Mouse (Mus musculus) right cerebral cortex, postnatal 10 days (tissue): Measurements from ENCODE around the gene Ankrd24.

ENCODE experiments used
- DNase-seq, 2 experiments: peaks; one replicate each; pipeline ENCODE4 v3.0.0; 2021; ENCODE audit warnings: low spot score in 2 of 2

Ankrd24 gene

GRCm38 (mm10) chr10:81605666-81605973, 22.7 kb upstream of the Ankrd24 start:
- no peak for DNase-seq

GRCm38 (mm10) chr10:81605974-81606751, 22.2 kb upstream of the Ankrd24 start, which contains the start of gene BC025920:
Gene BC025920 (plus strand): TSS chr10:81606270.
- peak; percentile 97 to 98 for DNase-seq

GRCm38 (mm10) chr10:81608308-81608707, 20.0 kb upstream of the Ankrd24 start:
- DNase-seq = no peak

- no peak for DNase-seq
Observed at GRCm38 (mm10) chr10:81612779-81613178, 15.6 kb upstream of the Ankrd24 start.

- DNase-seq = no peak
Observed at GRCm38 (mm10) chr10:81615486-81615885, 12.9 kb upstream of the Ankrd24 start.

GRCm38 (mm10) chr10:81619976-81620375, 8.4 kb upstream of the Ankrd24 start:
- no peak for DNase-seq

- no peak for DNase-seq
Observed at GRCm38 (mm10) chr10:81620786-81621185, 7.6 kb upstream of the Ankrd24 start.

- no peak for DNase-seq
Observed at GRCm38 (mm10) chr10:81623441-81623840, 4.9 kb upstream of the Ankrd24 start.

GRCm38 (mm10) chr10:81626101-81626993, 2.0 kb upstream of the Ankrd24 start:
- DNase-seq = peak; percentile 46 to 50

- peak; percentile 96 for DNase-seq
Observed at GRCm38 (mm10) chr10:81626994-81627835, 1.1 kb upstream of the Ankrd24 start, which contains the start of gene Sirt6. Gene Sirt6 (minus strand): TSS chr10:81627797.

GRCm38 (mm10) chr10:81627836-81628220, 512 bp upstream of the Ankrd24 start:
- peak; percentile 59 to 65 for DNase-seq

- DNase-seq = peak; percentile 91 to 93
Observed at GRCm38 (mm10) chr10:81633253-81634099, 5.1 kb downstream of the Ankrd24 start.

GRCm38 (mm10) chr10:81636338-81636737, 8.0 kb downstream of the Ankrd24 start:
- DNase-seq = peak in 1 of 2 experiments; percentile 16

GRCm38 (mm10) chr10:81638101-81638500, 9.8 kb downstream of the Ankrd24 start:
- peak; percentile 19 to 32 for DNase-seq

- DNase-seq = peak; percentile 24 to 31
Observed at GRCm38 (mm10) chr10:81640825-81641224, 12.5 kb downstream of the Ankrd24 start.

GRCm38 (mm10) chr10:81641566-81641965, 13.2 kb downstream of the Ankrd24 start:
- peak; percentile 21 to 36 for DNase-seq

GRCm38 (mm10) chr10:81641978-81642647, 13.8 kb downstream of the Ankrd24 start:
- DNase-seq = peak; percentile 59 to 69

GRCm38 (mm10) chr10:81642648-81643448, 14.5 kb downstream of the Ankrd24 start:
- peak in 1 of 2 experiments; percentile 26 for DNase-seq

GRCm38 (mm10) chr10:81643449-81644055, 15.2 kb downstream of the Ankrd24 start:
- DNase-seq = peak; percentile 97
